Mouse (Mus musculus): ENCODE results near the gene Slc39a11.

Gene Slc39a11

DNA sequence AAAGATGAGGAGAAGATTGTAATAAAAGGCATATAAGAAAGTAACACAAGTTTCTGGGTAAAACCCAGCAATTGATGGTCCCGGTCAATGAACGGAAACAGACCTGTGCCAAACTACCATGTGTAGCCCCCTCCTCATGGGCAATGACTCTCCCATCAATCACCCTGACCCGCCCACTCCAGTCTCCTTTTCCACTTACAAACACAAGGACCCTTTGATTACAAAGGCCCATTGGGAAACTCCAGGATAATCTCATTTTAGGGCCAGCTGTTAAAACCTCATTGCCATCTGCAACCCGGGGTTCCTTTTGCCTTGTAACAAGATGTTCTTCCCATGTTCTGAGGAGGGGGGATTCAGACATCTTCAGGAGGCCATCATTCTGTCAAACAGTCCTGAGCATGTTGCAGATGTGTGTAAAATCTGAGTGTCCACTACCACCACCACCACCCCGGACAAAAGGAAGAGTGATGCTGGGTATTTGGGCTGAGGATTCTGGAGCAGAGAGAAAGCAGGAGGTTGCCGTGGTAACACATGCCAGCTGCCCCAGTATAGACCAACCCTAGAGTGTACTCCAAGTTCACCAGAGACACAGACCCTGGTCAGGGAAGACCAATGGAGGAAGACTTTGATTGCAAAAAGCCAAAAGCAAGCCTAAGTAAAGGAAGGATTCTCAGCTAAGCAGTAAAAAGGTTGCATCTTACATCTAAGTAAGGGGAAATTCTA lies 419.3 kb downstream of the Slc39a11 start:
- in situ Hi-C loops (cut with MboI; ENCODE audit: low pct_unique_long_range_greater_than_20kb in 1 of 2, low sequenced_read_pairs in 2 of 2, unreplicated experiment in 1 of 2), result no loop called here

DNA sequence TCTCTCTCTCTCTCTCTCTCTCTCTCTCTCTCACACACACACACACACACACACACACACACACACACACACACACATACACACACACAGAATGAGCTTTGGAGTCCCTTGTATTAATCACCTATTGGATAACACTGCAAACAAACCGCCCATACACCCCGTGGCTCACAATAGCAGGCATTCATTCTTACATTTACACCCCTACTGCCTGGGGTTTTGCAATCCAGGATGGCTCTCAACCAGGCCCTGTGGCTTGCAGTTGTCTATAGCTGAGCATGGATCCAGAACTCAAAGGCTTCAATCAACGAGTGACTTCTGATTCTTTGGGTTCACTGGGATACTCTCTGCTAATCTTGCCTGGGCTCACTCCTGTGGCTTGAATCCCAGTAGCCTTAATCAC lies 424.1 kb downstream of the Slc39a11 start:
- in situ Hi-C loops (cut with MboI; ENCODE audit: low pct_unique_long_range_greater_than_20kb in 1 of 2, low sequenced_read_pairs in 2 of 2, unreplicated experiment in 1 of 2), result no loop called here

DNA sequence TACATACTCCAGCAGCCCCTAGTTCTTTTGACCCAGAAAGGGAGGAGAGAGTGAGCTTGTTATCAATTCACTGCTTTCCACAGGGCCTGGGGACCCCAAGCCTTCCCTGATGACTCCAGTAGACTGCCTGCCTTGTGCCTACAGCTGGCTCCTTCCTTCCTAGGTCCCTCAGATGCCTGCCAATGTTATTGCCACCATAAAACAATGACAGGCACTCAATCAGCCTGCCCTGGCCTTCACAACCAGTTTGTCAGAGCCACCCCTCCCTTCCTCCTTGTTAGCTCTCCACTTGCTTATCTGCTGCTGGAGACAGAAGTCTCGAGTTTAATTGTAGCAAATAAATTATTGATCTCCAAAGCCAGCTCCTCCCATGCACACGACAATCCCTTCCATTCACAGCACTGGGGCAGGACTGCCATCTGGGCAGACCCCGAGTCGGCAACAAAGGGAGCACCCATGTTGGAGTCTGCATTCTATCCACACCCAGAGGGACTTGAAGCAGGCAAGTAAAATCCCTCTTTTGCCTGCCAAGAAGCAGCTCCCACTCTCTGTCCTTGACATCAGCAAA lies 426.0 kb downstream of the Slc39a11 start:
- in situ Hi-C loops (cut with MboI; ENCODE audit: low pct_unique_long_range_greater_than_20kb in 1 of 2, low sequenced_read_pairs in 2 of 2, unreplicated experiment in 1 of 2), result no loop called here

DNA sequence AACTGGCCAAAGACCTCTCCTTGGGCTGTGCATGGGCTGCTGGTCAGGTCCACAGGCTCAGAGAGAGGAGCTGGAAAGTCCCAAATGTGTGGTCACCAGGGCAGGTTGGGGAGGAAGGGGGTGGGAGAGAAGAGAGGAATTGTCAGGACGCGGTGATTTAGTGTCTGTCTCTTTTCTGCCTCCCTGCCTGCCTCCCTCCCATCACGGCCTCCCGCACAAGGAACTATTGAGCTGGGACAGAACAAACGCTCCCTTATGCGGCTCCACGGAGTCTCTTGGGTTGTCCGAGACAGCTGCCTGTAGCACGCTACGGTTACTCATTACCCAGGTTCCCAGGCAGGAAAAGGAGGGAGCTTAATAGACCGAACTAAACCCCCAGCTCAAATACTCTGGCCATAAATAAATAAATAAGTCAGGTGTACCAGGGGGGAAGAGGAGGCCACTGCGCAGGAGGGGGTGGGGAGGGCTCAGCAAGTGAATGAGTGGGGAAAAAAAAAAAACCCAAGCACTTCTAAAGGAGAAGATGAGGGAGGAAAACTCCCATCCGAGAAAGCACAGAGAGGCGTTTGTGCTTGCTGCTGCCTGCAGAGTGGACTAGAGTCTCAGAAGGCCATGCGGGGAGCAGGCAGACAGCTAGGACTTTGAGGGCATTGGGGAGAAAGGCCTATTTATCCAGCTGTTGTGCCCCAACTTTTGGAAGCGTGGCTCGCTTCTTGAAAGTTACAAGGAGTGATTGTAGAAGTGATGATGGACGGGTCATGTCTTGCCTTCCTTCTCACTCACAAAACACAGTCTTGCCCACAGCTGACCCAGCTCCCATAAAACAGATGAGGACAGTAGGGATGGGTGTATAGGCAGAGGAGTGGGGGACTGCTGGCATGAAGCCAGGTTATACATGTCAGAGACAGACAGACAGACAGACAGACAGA lies 428.3 kb downstream of the Slc39a11 start:
- in situ Hi-C loops (cut with MboI; ENCODE audit: low pct_unique_long_range_greater_than_20kb in 1 of 2, low sequenced_read_pairs in 2 of 2, unreplicated experiment in 1 of 2), result no loop called here

DNA sequence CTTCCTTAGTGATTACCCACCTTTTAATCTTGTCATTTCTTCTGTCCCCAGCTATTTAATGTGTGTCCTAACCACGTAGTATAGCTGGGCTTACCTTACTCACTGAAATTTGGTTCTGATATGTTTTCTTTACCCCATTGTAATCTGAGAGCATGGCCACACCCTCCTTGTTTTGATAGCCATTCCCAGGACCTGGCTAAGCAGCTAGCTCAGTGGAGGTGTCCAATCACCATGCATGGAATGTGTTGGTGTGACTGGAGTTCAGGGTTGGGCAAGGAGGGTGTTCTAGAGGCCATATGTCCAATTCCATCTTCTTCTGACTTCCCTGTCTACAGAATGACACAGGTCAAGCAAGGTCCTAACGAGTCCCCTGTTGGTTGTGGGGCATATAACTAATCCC lies 429.2 kb downstream of the Slc39a11 start:
- in situ Hi-C loops (cut with MboI; ENCODE audit: low pct_unique_long_range_greater_than_20kb in 1 of 2, low sequenced_read_pairs in 2 of 2, unreplicated experiment in 1 of 2), result no loop called here

DNA sequence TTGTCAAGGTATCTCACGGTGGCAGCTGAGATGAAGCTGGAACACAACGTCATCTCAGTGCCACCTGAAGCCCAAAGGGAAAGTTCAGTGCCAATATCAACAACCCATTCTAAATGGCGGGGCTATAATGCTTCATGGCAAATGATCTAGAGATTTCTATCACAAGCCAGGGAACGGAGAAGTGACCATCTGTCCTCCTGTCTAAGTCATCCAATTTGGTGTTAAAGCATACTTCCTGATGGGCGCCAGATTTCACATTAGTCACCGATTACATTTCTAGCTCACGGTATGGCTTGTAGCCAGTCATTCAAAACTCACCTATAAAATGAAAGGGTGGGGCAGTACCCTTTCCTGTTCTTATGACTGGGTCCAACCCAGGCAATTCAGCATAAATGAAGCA lies 435.1 kb downstream of the Slc39a11 start:
- in situ Hi-C loops (cut with MboI; ENCODE audit: low pct_unique_long_range_greater_than_20kb in 1 of 2, low sequenced_read_pairs in 2 of 2, unreplicated experiment in 1 of 2), result no loop called here

DNA sequence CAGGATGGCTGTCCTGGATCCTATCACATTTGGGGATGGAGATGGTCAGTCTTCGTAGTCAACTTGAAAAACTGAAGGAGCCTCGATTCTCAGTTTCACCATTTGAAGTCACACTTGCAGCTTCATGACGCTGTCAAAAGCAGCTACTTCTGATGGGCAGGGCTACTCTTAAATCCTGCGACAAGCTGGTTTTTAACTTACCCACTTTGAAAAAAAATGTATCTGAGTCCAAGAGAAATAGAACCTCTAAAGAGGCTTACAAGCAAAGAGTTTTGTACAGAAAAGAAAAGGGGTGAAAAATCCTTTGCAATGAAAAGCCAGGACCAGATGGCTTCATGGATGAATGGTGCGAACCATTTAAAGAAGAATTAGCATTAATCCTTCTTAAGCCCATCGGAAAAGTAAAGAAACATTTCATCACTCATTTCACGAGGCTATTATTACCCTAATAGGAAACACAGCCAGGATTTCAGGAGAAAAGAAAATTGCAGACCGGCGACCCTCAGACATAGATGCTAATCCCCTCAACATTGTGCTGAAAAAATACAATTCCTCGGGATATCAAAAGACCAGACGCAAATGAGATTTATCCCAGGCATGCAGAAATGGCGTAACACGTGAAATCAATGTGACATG lies 437.4 kb downstream of the Slc39a11 start:
- in situ Hi-C loops (cut with MboI; ENCODE audit: low pct_unique_long_range_greater_than_20kb in 1 of 2, low sequenced_read_pairs in 2 of 2, unreplicated experiment in 1 of 2), result no loop called here

DNA sequence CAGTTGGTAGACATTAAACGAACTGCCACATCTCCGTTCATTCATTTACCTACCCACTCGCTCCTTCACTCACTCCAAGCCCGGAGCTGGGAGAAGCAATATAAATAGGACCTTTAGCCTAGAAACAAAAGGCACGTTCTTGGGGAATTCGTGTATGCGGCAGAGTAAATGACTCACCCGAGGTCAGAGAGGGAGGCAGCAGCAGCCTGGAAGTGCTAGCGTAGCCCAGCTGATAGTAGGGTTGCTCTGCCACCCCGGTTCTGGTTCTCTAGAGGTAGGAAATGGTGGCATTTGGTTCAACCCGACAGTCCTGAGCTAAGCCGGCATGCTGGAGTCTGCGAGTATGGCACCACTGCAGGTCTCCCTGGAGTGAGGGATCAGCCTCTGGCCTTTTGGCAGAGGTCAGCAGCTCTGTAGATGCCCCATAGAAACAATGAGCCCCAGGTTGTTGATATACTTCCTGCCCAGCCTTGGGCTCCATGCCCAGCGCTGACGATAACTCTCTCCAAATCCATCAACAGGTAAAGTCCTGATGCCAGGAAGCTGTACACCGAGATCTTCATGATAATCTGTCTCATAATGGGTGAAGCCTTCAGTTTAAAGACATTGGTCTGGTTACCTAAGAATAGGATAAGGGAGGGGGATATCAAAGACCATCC lies 440.5 kb downstream of the Slc39a11 start:
- in situ Hi-C loops (cut with MboI; ENCODE audit: low pct_unique_long_range_greater_than_20kb in 1 of 2, low sequenced_read_pairs in 2 of 2, unreplicated experiment in 1 of 2), result no loop called here

DNA sequence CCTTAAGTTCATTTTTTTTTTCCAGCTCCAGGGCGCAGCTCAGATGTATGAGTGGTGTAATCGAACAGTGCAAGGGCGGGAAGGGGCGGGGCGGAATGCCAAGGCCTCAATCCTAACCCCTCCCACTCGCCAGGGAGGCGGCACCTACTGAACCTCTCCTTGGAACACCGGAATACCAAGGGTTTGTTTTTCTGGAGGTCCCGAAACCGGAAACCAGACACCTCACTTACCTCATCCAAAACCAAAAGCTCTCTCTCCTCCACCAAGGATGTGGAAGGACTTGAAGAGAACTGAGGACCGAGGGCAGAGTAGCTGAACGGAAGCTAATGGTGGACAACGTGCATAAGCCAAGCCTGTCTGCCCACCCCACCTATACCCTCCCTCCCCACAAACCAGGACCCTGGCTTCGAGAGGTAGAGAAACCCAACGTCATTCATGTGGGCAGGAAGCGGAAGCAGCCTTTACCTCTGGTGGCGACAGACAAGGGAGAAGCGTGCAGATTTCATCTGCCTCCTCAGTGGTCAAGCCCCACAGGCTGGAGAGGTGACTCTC lies 441.3 kb downstream of the Slc39a11 start:
- in situ Hi-C loops (cut with MboI; ENCODE audit: low pct_unique_long_range_greater_than_20kb in 1 of 2, low sequenced_read_pairs in 2 of 2, unreplicated experiment in 1 of 2), result no loop called here

DNA sequence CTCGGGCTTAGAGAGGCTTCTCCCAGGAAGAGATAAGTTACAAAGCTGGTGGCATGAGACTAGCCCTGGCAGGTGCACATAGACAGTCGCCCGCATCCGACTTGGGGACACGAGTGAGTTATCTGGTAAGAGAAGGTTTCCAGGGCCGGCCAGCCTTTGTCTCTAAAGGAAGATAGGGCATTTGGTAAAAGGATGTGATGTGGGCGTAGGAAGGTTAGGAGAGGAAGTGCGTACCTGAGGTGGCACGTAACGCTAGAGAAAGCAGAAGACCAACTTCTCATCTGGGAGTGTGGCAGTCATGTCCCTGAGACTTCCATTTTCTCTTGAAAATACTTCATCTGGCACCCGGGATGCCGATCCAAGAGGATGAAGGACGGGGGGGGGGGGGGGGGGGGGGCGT lies 441.9 kb downstream of the Slc39a11 start:
- in situ Hi-C loops (cut with MboI; ENCODE audit: low pct_unique_long_range_greater_than_20kb in 1 of 2, low sequenced_read_pairs in 2 of 2, unreplicated experiment in 1 of 2), result no loop called here

DNA sequence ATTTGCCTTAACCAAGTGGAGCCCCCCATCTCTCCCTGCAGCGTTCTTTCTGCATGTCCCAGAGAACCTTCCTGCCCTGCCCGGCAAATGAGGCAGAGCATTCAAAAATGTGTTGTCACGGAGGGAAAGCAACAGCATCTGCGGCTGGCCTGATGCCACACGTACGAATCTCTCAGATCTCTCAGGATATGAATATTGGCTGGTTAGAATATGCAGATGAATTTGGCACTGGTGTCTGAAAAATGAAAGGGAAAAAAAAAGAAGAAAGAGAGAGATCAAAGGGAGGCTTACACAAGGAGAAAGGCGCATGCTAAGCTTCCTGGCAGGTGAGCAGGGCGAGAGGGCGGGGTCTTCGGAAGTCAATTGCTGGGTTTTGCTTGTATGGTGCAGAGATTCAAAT lies 443.8 kb downstream of the Slc39a11 start:
- in situ Hi-C loops (cut with MboI; ENCODE audit: low pct_unique_long_range_greater_than_20kb in 1 of 2, low sequenced_read_pairs in 2 of 2, unreplicated experiment in 1 of 2), result no loop called here

DNA sequence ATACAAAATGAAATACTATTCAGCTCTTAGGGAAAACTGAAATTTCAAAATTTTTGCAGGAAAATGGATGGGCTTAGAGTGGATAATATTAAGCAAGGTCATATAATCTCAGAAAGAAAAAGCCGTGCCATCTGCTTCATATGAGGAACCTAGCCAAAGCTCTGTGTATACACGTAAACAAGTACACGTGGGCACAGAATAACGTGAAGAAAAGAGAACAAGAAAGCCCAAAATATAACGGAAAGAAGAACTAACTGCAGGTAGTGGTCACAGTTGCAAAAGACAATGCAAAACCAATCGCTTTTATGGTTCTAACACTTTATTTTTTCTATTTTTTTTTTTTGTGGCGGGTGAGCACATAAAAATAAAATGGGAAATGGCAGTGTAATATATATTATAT lies 446.9 kb downstream of the Slc39a11 start:
- in situ Hi-C loops (cut with MboI; ENCODE audit: low pct_unique_long_range_greater_than_20kb in 1 of 2, low sequenced_read_pairs in 2 of 2, unreplicated experiment in 1 of 2), result no loop called here

DNA sequence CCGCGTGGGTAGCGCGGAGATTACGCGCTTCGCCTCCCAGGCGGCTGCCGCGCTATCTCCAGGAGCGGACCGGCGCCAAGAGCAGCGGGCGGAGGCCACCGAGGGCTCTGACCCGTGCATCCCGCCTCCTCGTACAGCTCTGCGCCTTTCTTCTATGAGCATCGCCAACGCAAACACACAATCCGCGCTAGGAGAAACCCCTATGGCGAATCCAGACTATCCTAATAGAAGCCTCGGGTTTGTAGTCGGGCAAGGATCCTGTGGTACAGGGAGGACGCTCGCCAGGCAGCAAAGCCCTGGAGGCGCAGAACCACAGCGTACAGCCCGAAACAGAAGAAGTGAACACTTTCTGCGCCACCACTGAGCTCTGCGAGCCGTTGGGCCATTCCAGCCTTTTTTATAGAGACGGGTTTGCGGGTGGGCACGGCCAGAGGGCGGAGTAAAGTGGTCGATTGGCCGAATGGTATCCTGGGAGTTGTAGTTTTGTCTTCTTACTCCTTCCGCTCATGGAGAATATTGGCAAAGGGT lies 448.3 kb downstream of the Slc39a11 start:
- in situ Hi-C loops (cut with MboI; ENCODE audit: low pct_unique_long_range_greater_than_20kb in 1 of 2, low sequenced_read_pairs in 2 of 2, unreplicated experiment in 1 of 2), result no loop called here

DNA sequence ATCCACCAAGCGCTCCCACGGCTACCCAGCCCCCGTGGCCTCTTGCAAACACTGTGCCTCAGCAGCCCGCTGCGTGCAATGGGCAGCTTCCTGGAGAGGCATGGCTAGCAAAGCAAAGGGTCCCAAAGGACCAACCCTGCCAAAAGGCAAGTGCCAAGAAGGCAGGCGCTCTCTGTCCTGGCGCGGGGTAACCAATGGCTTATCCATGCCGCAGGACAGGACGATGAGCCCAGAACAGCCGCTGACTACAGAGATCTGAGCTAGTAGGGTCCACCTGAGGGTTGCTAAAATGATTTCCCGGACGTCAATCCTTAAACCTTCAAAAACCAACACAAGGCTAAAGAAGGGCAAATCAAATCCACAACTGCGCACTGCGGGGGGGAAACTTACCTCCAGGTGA lies 449.0 kb downstream of the Slc39a11 start:
- in situ Hi-C loops (cut with MboI; ENCODE audit: low pct_unique_long_range_greater_than_20kb in 1 of 2, low sequenced_read_pairs in 2 of 2, unreplicated experiment in 1 of 2), result no loop called here

DNA sequence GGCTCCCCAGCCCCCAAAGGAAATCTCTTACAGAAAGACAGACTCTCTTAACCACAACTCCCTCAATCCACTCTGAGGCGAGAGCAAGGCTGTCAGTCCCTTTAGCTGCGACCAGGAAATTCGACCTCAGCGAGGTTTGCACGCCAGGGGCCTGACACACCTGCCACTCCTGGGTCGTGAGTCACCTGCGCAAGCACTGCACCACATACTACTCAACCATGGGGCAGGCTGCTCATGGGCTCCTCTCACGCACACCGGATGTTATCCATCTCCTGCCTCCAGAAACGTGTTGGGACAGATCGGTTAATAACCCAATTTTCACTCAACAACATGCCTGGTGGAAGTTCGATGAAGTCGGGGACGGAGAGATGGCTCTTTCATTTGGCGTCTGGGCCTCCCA lies 451.3 kb downstream of the Slc39a11 start:
- in situ Hi-C loops (cut with MboI; ENCODE audit: low pct_unique_long_range_greater_than_20kb in 1 of 2, low sequenced_read_pairs in 2 of 2, unreplicated experiment in 1 of 2), result loop anchor here in 1 of 2 experiments (25.0 kb wide), 1 partner anchor 614 kb away; no protein-coding TSS in a partner anchor

DNA sequence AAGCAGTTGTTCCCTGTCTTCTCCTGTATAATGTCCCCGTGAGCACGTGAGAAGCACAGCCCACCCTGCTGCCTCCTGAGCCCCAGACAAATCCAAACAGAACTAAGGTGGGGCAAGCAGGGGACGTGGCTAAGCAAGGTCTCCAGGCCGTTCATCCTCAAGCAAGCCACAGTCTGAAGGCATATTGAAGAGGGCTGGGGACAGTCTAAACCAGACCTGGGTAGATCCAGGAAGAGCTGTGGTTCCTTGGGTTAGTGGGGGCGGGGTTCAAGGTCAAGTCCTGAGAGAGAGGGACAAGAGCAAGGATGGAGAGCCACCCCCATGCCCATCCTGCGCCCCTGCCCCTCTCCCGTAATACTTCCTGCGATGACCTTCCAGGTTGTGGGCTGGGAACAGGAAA lies 452.3 kb downstream of the Slc39a11 start:
- in situ Hi-C loops (cut with MboI; ENCODE audit: low pct_unique_long_range_greater_than_20kb in 1 of 2, low sequenced_read_pairs in 2 of 2, unreplicated experiment in 1 of 2), result loop anchor here in 1 of 2 experiments (25.0 kb wide), 1 partner anchor 615 kb away; no protein-coding TSS in a partner anchor

DNA sequence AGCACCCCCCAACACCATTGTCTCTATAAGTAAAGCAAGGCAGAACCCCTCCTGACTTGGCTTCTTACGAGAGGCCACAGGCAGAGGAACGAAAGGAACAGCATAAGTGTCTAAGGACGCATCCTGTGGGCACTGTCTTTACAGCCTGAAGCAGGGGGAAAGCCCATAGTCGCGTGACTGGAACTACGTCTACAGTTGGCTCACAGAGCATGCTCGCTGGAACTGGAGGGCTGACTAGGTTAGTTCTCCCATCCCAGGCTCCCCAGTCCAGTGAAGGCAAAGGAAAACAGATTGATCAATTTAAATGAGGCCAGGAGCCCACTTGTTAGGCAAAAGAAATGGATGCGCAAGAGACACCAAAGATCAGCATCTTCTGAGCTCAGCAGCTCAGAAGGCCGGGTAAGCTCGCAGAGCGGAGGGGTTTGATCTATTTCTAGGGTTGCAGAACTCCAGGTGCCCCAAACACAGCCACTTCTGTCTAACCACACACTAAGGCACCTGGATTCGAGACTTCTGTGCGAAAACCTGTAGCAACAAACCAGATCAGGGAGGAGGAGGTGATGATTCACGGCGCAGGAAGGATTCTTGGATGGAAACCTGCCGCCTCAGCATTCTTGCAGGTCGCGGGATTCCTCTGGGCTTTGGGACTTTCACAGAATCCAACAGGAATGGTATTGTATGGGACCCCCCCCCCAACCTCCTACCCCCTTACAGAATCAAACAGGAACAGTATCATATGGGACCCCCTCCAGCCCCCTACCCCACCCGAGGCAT lies 453.5 kb downstream of the Slc39a11 start:
- in situ Hi-C loops (cut with MboI; ENCODE audit: low pct_unique_long_range_greater_than_20kb in 1 of 2, low sequenced_read_pairs in 2 of 2, unreplicated experiment in 1 of 2), result loop anchor here in 1 of 2 experiments (25.0 kb wide), 1 partner anchor 616 kb away; no protein-coding TSS in a partner anchor
